Mouse (Mus musculus) cerebellum, adult 2 months (tissue): ENCODE results near the gene Megf6.

ENCODE experiments used
- CTCF ChIP-seq: fragments of 200-500 bp; IDR thresholded peaks from 2 replicates; pipeline ENCODE4 v1.5.1; 2011; ENCODE audit warnings: low read depth, mild to moderate bottlenecking, control low read depth, low read length, moderate library complexity, borderline replicate concordance; ENCODE audit not compliant: insufficient read depth
- POLR2A ChIP-seq: fragments of 200-500 bp; IDR thresholded peaks from 2 replicates; pipeline ENCODE4 v1.6.1; 2011; ENCODE audit warnings: low read length, control low read depth, borderline replicate concordance; ENCODE audit not compliant: insufficient read depth

DNA sequence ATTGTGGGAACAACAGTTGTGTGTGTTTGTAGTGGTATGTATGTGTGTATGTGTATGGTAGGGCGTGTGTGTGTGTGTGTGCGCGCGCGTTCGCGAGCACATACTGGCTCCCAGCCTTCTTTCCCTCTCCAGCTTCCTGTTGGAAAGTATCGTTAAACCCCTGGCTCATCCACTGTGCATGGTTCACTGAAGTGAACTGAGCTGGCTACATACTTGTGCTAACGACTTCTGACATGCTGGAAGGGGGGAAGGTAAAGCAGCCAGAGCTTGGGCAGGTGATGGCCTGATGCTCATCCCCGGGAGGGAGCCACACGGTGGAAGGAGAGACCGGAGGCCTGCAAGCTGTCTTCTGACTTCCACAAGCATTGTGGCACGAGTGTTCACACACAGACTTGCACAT lies 40.9 kb downstream of the Megf6 start:
- TF ChIP-seq POLR2A (no peak), CTCF (no peak)
